Mouse (Mus musculus) bone marrow macrophage, adult 2 months (primary cell): ENCODE results near the gene Olfr288.

ENCODE experiments used
- CTCF ChIP-seq: IDR thresholded peaks from 2 replicates; pipeline ENCODE4 v1.5.1; 2012; ENCODE audit warnings: low read depth, mild to moderate bottlenecking, low read length, moderate library complexity
- POLR2A ChIP-seq: IDR thresholded peaks from 2 replicates; pipeline ENCODE4 v1.6.1; 2012; ENCODE audit warnings: mild to moderate bottlenecking, low read depth, low read length, borderline replicate concordance

- TF ChIP-seq CTCF = no peak
- no peak for TF ChIP-seq POLR2A
These were observed 24.4 kb downstream of the Olfr288 start for GRCm38 (mm10) chr15:98170917-98171316.
